Mouse (Mus musculus) liver, embryonic 14.5 days (tissue): ENCODE data around the gene Ppargc1a. TPM values are rescaled to one million over a fixed set of nuclear protein-coding genes. Genes with fewer than 3 reads are reported as not detected.

Source experiments
- ATAC-seq: fragments of 200-750 bp; cut with Nextera tagmentation; 2 replicates; pipeline ENCODE4 v1.8.0; 2017; ENCODE audit warnings: moderate number of reproducible peaks, mild to moderate bottlenecking, moderate library complexity; ENCODE audit not compliant: insufficient read depth
- DNase-seq, 3 experiments: peaks; one replicate each; pipeline ENCODE4 v3.0.0-alpha.2; 2012 to 2013; ENCODE audit warnings: low read depth in 3 of 3, low spot score in 3 of 3
- H3K27ac ChIP-seq: fragments of 300-500 bp; sonication (generic); 2 replicates; pipeline ENCODE4 v1.5.1; 2014; ENCODE audit warnings: moderate library complexity, mild to moderate bottlenecking, control low read depth, inconsistent platforms
- H3K27me3 ChIP-seq: fragments of 300-500 bp; sonication (generic); 2 replicates; pipeline ENCODE4 v1.6.1; 2014; ENCODE audit warnings: mild to moderate bottlenecking, low read length, moderate library complexity; ENCODE audit not compliant: control insufficient read depth, insufficient read depth
- H3K36me3 ChIP-seq: fragments of 300-500 bp; sonication (generic); replicated peaks from 2 replicates; pipeline ENCODE4 v1.6.1; 2014; ENCODE audit warnings: low read depth; ENCODE audit not compliant: control insufficient read depth, insufficient read depth
- H3K4me1 ChIP-seq, 2 experiments: fragments of 200-500 bp in 1 of 2; fragments of 300-500 bp in 1 of 2; sonication (generic) in 1 of 2; replicated peaks; 2 replicates each; pipeline ENCODE4 v1.6.1; 2012 to 2014; ENCODE audit warnings: antibody characterized with exemption in 1 of 2, inconsistent platforms in 1 of 2, low read length in 1 of 2; ENCODE audit not compliant: control insufficient read depth in 2 of 2, insufficient read depth in 2 of 2
- H3K4me2 ChIP-seq: fragments of 300-500 bp; sonication (generic); 2 replicates; pipeline ENCODE4 v1.6.1; 2014; ENCODE audit warnings: low read depth, mild to moderate bottlenecking, control low read depth, moderate library complexity
- H3K4me3 ChIP-seq, 2 experiments: fragments of 200-500 bp in 1 of 2; fragments of 300-500 bp in 1 of 2; sonication (generic) in 1 of 2; 2 replicates each; pipeline ENCODE4 v1.5.1; 2012 to 2014; ENCODE audit warnings: low read depth in 2 of 2, low read length in 2 of 2, mild to moderate bottlenecking in 2 of 2, control low read depth in 1 of 2, inconsistent platforms in 1 of 2, moderate library complexity in 1 of 2; ENCODE audit not compliant: insufficient read depth in 1 of 2
- H3K9ac ChIP-seq: fragments of 300-500 bp; sonication (generic); replicated peaks from 2 replicates; pipeline ENCODE4 v1.6.1; 2014; ENCODE audit warnings: mild to moderate bottlenecking, control low read depth, moderate library complexity
- H3K9me3 ChIP-seq: fragments of 300-500 bp; sonication (generic); 2 replicates; pipeline ENCODE4 v1.6.1; 2016; ENCODE audit warnings: low read length, mixed read lengths; ENCODE audit not compliant: control insufficient read depth
- CTCF ChIP-seq: IDR thresholded peaks from 2 replicates; pipeline ENCODE4 v1.5.1; 2016; ENCODE audit warnings: antibody characterized with exemption, low read depth, control low read depth
- EP300 ChIP-seq: IDR thresholded peaks from 2 replicates; pipeline ENCODE4 v1.6.1; 2016; ENCODE audit warnings: antibody characterized with exemption, low read depth
- WGBS: fragments of 180-500 bp; shearing (Covaris S2); extraction: QIAGEN DNeasy Blood & Tissue Kit; methylation state at CpG from one replicate; pipeline ENCODE4 v1.1.7; 2014; ENCODE audit not compliant: insufficient replicate concordance; 5-methylcytosine and 5-hydroxymethylcytosine counted together
- polyA plus RNA-seq, 2 experiments: library from polyadenylated mRNA; depleted of rRNA in 1 of 2; stranded (reverse) in 1 of 2; unstranded in 1 of 2; fragments of >200 nt; fragmentation: Nextera tagmentation in 1 of 2; extraction: Ambion mirVana in 1 of 2; gene quantifications; 2 replicates each; pipeline versions ENCODE4 v1.2.1 to v1.2.3; 2012 to 2014

The Ppargc1a gene
- polyA plus RNA-seq, 2 experiments, result 0.99 to 1.9 TPM

DNA sequence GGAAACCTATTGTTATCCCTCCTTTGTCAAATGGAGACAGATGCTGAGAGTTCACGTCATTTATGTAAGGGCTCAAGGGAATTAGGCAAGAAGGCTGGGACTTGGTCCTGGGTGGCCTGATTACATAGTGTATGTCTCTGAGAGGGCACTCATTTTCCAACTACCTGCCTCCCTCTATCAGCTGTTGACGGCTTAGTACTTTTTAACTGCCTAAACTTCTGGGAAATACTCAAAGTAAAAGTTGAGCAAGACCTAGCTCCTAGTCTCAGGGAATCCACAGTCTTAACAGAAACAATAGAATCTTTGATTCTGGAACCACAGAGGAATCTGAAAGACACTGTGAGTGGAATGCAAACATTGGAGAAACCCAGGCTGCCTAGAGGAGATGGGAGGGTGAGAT lies 6.2 kb upstream of the Ppargc1a start:
- WGBS, result 48% methylated on average over 2 of the region's 2 CpGs
- H3K4me3 ChIP-seq, result no peak overlapping the region
- no peaks in the 10 kb centered on the region for H3K36me3 ChIP-seq
- no peaks in the 10 kb centered on the region for H3K9me3 ChIP-seq
- H3K4me1 ChIP-seq, result no peaks in the 10 kb centered on the region
- no peak for ATAC-seq
- no peak overlapping the region for H3K27ac ChIP-seq
- H3K4me2 ChIP-seq, result no peak overlapping the region
- TF ChIP-seq CTCF (no peak), EP300 (no peak)
- no peak for DNase-seq
- H3K27me3 ChIP-seq, result no peaks in the 10 kb centered on the region
- H3K9ac ChIP-seq, result no peak overlapping the region

- DNase-seq (no peak), ATAC-seq (no peak)
- no peak overlapping the region for H3K27ac ChIP-seq
- no peak overlapping the region for H3K9ac ChIP-seq
- H3K9me3 ChIP-seq, result no peaks in the 10 kb centered on the region
- no peak overlapping the region for H3K4me3 ChIP-seq
- 72% methylated on average over 8 of the region's 8 CpGs for WGBS
- H3K4me2 ChIP-seq, result no peak overlapping the region
- no peaks in the 10 kb centered on the region for H3K36me3 ChIP-seq
- H3K4me1 ChIP-seq, result no peaks in the 10 kb centered on the region
- TF ChIP-seq EP300 (no peak), CTCF (no peak)
- no peaks in the 10 kb centered on the region for H3K27me3 ChIP-seq
These were observed 718 bp upstream of the Ppargc1a start for GRCm38 (mm10) chr5:51568198-51568690.

DNA sequence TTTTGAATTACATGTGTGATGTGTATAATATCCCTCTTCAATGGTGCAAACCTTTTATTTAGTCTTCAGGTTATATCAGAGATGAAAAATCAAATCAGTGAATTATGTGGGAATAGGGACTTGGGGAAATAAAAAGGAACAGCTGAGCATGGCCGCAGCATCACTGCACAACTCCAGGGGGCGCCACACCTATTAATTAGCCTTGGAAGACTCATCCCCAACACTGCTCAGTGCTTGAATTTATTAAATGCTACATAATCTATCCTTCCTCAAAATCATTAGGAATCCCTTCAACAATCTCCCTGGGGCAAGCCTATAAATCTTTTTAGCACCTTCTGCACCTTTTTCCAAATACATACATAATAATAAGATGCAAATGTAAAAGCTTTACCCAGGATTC lies 1.9 kb downstream of the Ppargc1a start:
- TF ChIP-seq EP300 (no peak), CTCF (0 out of 2 replicates have a peak, but pooled peaks have one; percentile 25)
- ATAC-seq, result no peak
- WGBS, result 38% methylated on average over 2 of the region's 2 CpGs

DNA sequence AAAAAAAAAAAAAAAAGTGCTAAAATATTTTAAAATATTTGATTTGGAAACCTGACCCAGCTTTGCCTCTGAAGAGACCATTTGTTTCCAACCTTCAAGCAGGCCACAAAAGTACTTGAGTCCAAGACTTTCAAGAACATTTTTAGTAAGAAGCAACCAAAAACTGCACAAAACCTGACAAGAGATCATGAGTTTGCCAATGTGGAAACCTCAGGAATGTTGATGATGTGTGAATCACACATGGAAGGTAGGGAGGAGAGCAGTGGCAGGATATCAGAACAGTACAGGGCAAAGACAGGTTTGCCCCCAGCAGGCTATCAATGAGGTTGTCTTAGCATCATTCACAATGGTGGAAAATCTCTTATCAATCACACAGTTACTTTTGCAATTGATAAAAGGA lies 2.5 kb downstream of the Ppargc1a start:
- no peak for ATAC-seq
- no peak for TF ChIP-seq CTCF
- no peak for TF ChIP-seq EP300
- Histone ChIP-seq H3K9ac (no peak overlapping the region), H3K9me3 (no peaks in the 10 kb centered on the region), H3K4me2 (no peak overlapping the region), H3K27ac (no peak overlapping the region), H3K27me3 (no peaks in the 10 kb centered on the region), H3K4me1 (no peaks in the 10 kb centered on the region), H3K36me3 (no peaks in the 10 kb centered on the region), H3K4me3 (no peak overlapping the region)
- DNase-seq, result no peak

More for the DNA sequence above, 1.9 kb downstream of the Ppargc1a start:
- H3K27ac ChIP-seq, result no peak overlapping the region
- no peaks in the 10 kb centered on the region for H3K4me1 ChIP-seq
- no peak overlapping the region for H3K9ac ChIP-seq
- no peak for DNase-seq
- H3K9me3 ChIP-seq, result no peaks in the 10 kb centered on the region
- no peak overlapping the region for H3K4me3 ChIP-seq
- H3K27me3 ChIP-seq, result no peaks in the 10 kb centered on the region
- H3K4me2 ChIP-seq, result no peak overlapping the region
- H3K36me3 ChIP-seq, result no peaks in the 10 kb centered on the region

- H3K36me3 ChIP-seq, result no peaks in the 10 kb centered on the region
- no peaks in the 10 kb centered on the region for H3K9me3 ChIP-seq
- ATAC-seq (no peak), DNase-seq (no peak)
- H3K27ac ChIP-seq, result no peak overlapping the region
- H3K4me3 ChIP-seq, result no peak overlapping the region
- 37% methylated on average over 3 of the region's 3 CpGs for WGBS
- no peak for TF ChIP-seq EP300
- TF ChIP-seq CTCF, result no peak
- H3K4me2 ChIP-seq, result no peak overlapping the region
- H3K9ac ChIP-seq, result no peak overlapping the region
- no peaks in the 10 kb centered on the region for H3K4me1 ChIP-seq
- no peaks in the 10 kb centered on the region for H3K27me3 ChIP-seq
These were observed 4.0 kb downstream of the Ppargc1a start for GRCm38 (mm10) chr5:51563574-51563973.
